Mouse (Mus musculus) midbrain, embryonic 13.5 days (tissue): ENCODE data around the gene Ccdc85b. TPM values are rescaled to one million over a fixed set of nuclear protein-coding genes. Genes with fewer than 3 reads are reported as not detected.

Experiments used
- ATAC-seq: fragments of 200-750 bp; cut with Nextera tagmentation; 2 replicates; pipeline ENCODE4 v1.8.0; 2017; ENCODE audit warnings: mild to moderate bottlenecking, moderate TSS enrichment, moderate library complexity
- H3K27ac ChIP-seq: fragments of 300-500 bp; sonication (generic); 2 replicates; pipeline ENCODE4 v1.5.1; 2015; ENCODE audit warnings: inconsistent platforms, mild to moderate bottlenecking, moderate library complexity
- H3K27me3 ChIP-seq: fragments of 300-500 bp; sonication (generic); 2 replicates; pipeline ENCODE4 v1.6.1; 2015; ENCODE audit warnings: mild to moderate bottlenecking, inconsistent platforms
- H3K36me3 ChIP-seq: fragments of 300-500 bp; sonication (generic); 2 replicates; pipeline ENCODE4 v1.6.1; 2015; ENCODE audit warnings: mild to moderate bottlenecking, inconsistent platforms
- H3K4me1 ChIP-seq: fragments of 300-500 bp; sonication (generic); replicated peaks from 2 replicates; pipeline ENCODE4 v1.6.1; 2015; ENCODE audit warnings: inconsistent platforms
- H3K4me2 ChIP-seq: fragments of 300-500 bp; sonication (generic); replicated peaks from 2 replicates; pipeline ENCODE4 v1.6.1; 2015; ENCODE audit warnings: moderate library complexity, mild to moderate bottlenecking, inconsistent platforms
- H3K4me3 ChIP-seq: fragments of 300-500 bp; sonication (generic); replicated peaks from 2 replicates; pipeline ENCODE4 v1.5.1; 2015; ENCODE audit warnings: mild to moderate bottlenecking, inconsistent platforms
- H3K9ac ChIP-seq: fragments of 300-500 bp; sonication (generic); replicated peaks from 2 replicates; pipeline ENCODE4 v1.6.1; 2015; ENCODE audit warnings: mild to moderate bottlenecking, inconsistent platforms
- H3K9me3 ChIP-seq: fragments of 300-500 bp; sonication (generic); 2 replicates; pipeline ENCODE4 v1.6.1; 2016; ENCODE audit warnings: mild to moderate bottlenecking, inconsistent platforms
- WGBS: fragments of 180-500 bp; shearing (Covaris S2); methylation state at CpG from one replicate; pipeline ENCODE4 v1.1.7; 2015; 5-methylcytosine and 5-hydroxymethylcytosine counted together
- polyA plus RNA-seq: library from polyadenylated mRNA; unstranded; fragments of >200 nt; fragmentation: Nextera tagmentation; extraction: Ambion mirVana; gene quantifications from 2 replicates; pipeline ENCODE4 v1.2.1, GENCODE M21; 2015

The Ccdc85b gene
- polyA plus RNA-seq, 1 experiment from 2014 or later: 9.7 TPM

DNA sequence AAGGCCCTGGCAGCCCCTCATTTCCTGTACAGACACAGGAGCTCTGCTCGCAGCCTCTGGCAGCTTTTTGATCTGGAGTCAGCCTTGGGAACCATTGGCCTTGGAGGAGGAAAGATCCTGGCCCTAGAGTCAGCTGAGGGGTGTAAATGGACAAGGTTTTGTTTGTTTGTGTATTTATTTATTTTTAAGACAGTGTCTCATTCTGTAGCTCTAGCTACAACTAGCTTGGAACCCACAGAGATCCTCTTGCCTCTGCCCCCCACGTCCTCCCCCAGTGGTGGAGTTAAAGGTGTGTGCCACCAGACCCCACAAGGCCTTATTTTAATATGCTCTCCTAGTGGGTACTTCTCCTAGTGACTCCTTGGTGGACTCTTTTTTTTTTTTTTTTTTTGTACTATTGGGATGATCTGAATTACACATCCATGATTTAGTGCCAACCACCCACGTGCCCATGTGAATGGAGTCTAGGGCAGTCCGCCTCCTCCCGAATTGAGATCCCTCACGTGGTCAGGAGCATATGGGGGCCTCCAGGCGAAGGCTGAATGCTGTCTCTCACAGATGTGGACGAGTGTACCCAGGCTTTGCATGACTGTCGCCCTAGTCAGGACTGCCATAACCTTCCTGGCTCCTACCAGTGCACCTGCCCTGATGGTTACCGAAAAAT is 19.4 kb upstream of the Ccdc85b start:
- H3K4me2 ChIP-seq: no peak overlapping the region
- H3K36me3 ChIP-seq: peaks cover 23% of the 10 kb centered on the region
- no peak overlapping the region for H3K4me3 ChIP-seq
- no peak for ATAC-seq
- no peak overlapping the region for H3K9ac ChIP-seq
- no peaks in the 10 kb centered on the region for H3K27me3 ChIP-seq
- no peaks in the 10 kb centered on the region for H3K9me3 ChIP-seq
- H3K27ac ChIP-seq: no peak overlapping the region
- H3K4me1 ChIP-seq: peaks cover 27% of the 10 kb centered on the region
- 86% methylated on average over 10 of the region's 10 CpGs for WGBS

DNA sequence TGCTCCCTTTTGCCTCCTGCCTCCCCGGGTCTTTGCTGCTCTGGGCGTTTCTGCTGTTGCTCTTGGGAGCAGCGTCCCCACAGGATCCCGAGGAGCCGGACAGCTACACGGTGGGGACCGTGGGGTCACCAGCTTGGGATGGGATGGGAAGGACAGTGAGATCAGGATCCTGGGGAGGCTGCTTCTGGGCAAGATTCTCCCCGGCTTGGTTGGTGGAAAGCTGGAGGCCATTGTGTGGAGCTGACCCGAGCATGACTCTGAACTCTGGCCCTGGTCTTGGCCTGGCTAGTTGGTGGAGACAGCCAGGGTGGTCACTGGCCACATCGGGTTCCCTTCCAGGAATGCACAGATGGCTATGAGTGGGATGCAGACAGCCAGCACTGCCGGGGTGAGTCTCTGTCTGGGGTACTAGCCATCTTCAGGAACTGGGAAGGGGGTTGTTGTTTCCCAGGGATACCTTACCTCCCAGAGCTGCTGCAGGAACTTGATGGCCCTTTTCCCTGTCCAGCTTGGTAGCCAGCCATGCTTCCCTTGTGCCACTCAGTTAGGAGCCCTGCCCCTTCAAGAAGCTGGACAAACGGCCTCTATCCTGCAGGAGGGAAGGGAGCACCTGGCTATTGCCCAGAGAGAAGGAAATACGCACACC is 17.5 kb upstream of the Ccdc85b start:
- peak overlapping the region; percentile 95 for H3K4me2 ChIP-seq
- peak; percentile 25 for ATAC-seq
- H3K9ac ChIP-seq: peak overlapping the region; percentile 81
- no peaks in the 10 kb centered on the region for H3K9me3 ChIP-seq
- H3K4me1 ChIP-seq: peaks cover 30% of the 10 kb centered on the region
- peak overlapping the region; percentile 60 for H3K27ac ChIP-seq
- peak overlapping the region; percentile 57 for H3K4me3 ChIP-seq
- 0 out of 2 replicates have a peak, but pooled peaks cover 15% of the 10 kb centered on the region for H3K36me3 ChIP-seq
- 23% methylated on average over 13 of the region's 13 CpGs for WGBS
- H3K27me3 ChIP-seq: no peaks in the 10 kb centered on the region

DNA sequence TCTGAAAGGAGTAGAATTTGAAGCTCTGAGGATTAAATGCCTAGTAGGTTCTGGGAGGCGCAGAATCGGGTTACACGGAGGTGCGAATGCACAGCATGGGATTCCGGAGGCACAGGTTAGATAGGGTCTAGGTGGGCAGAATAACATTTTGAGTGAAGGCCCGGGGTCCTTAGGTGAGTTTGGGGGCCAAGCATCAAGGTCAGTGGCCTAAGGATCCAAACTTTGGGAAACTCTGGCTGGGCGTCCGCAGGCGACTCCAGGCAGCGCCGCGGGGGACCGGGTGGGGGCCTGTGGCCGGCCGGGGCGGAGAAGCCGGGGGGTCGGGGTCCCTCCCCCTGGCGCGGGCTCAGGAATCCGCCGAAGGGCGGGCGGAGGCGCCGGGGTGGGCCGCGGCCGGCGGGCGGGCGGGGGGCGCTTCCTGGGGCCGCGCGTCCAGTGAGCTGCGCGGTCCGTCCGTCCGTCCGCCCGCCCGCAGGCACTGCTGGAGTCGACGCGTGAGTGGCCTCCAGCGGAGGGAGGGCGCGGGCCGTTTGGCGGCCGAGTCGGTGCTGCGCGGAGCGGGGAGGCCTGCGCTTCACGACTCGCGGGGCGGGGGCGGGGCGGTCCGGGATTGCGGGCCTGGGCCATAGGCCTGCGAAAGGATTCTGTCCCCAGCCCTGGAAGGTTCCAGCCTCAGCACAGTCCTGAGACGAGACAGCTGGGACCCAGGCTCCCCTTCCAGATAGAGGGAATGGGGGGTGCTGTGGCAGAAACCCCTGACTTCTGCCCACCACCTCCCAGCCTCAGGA is 16.8 kb upstream of the Ccdc85b start:
- Histone ChIP-seq H3K27me3 (no peaks in the 10 kb centered on the region), H3K4me1 (peaks cover 30% of the 10 kb centered on the region), H3K9me3 (no peaks in the 10 kb centered on the region), H3K27ac (peak overlapping the region; percentile 60), H3K4me3 (peak overlapping the region; percentile 57), H3K36me3 (0 out of 2 replicates have a peak, but pooled peaks cover 11% of the 10 kb centered on the region), H3K4me2 (peak overlapping the region; percentile 95), H3K9ac (peak overlapping the region; percentile 81)
- ATAC-seq: peak; percentile 81
- under 1% methylated on average over 63 of the region's 68 CpGs for WGBS

DNA sequence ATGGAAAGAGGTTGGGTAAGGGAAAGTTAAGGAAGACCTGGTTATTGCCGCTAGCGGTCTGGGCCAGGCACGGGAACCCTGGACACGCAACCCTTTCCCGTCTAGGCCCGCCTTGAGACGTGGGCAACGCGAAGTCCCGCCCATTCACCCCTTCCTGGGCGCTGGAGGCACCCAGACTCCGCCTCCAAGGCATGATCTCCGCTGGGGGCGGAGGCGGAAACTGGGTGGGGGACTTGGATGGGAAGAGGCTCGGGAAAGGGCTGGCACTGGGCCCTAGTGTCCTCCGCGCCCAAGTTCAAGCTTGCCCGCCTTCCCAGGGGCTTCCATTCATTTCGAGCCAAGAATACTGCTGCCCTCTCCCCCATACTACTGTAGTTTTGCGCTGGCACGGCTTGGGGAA is 16.0 kb upstream of the Ccdc85b start, which contains the start of gene Efemp2:
Gene Efemp2 (plus strand): TSS at position 235 of the 400 bp plus-strand sequence.
- H3K27ac ChIP-seq: peak within 1 kb of the TSS; percentile 60
- WGBS: 1% methylated on average over 22 of the region's 22 CpGs
- H3K4me3 ChIP-seq: peak within 1 kb of the TSS; percentile 57

DNA sequence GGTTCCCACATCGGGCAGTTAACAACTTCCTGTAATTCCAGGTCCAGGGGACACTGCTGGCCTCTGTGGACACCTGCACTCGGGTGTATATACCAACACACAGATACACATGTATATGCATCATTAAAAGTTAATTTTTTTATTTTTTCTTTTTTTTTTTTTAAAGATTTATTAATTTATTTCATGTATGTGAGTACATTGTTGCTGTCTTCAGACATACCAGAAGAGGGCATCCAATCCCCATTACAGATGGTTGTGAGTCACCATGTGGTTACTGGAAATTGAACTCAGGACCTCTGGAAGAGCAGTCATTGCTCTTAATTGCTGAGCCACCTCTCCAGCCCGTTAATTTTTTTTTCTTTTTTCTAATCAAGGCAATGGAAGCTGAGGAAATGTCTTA is 15.2 kb upstream of the Ccdc85b start:
- Histone ChIP-seq H3K27ac (no peak overlapping the region), H3K9ac (no peak overlapping the region), H3K4me2 (no peak overlapping the region), H3K9me3 (no peaks in the 10 kb centered on the region), H3K4me1 (peaks cover 30% of the 10 kb centered on the region), H3K4me3 (no peak overlapping the region), H3K36me3 (peaks cover 7% of the 10 kb centered on the region), H3K27me3 (no peaks in the 10 kb centered on the region)
- whole genome bisulfite sequencing: 83% methylated on average over 3 of the region's 3 CpGs
- no peak for ATAC-seq

More for the DNA sequence above, 16.0 kb upstream of the Ccdc85b start, which contains the start of gene Efemp2:
- H3K9ac ChIP-seq: peak within 1 kb of the TSS; percentile 81
- peak; percentile 65 for ATAC-seq
- H3K4me2 ChIP-seq: peak within 1 kb of the TSS; percentile 95
- H3K9me3 ChIP-seq: no peaks in the 10 kb centered on the region
- 0 out of 2 replicates have a peak, but pooled peaks cover 11% of the 10 kb centered on the region for H3K36me3 ChIP-seq
- no peaks in the 10 kb centered on the region for H3K27me3 ChIP-seq
- peaks cover 30% of the 10 kb centered on the region for H3K4me1 ChIP-seq

DNA sequence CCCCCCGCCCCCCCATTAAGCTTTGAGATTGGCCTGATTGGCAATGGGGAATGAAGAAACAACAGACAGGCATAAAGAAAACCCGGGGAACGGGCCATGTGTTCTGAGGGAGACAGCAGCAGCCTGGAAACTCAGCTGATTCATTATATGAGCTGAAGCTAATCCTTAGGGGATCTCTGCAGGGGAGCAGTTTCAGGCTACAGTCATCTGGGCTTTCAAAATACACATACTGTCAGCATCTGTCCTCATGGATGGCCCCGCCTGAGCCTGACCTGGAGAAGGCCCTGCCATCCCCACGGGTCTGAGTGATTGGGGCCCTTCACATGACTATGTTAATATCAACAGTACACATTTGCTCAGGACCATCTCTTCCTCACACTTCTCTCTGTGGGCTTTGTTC is 14.2 kb upstream of the Ccdc85b start:
- no peak for ATAC-seq
- Histone ChIP-seq H3K36me3 (peaks cover 12% of the 10 kb centered on the region), H3K9me3 (no peaks in the 10 kb centered on the region), H3K4me2 (no peak overlapping the region), H3K27me3 (no peaks in the 10 kb centered on the region), H3K4me1 (peaks cover 30% of the 10 kb centered on the region), H3K4me3 (no peak overlapping the region), H3K9ac (no peak overlapping the region), H3K27ac (peak overlapping the region; percentile 36; the same call in 1 of the 2 replicates)
- 52% methylated on average over 5 of the region's 5 CpGs for WGBS

DNA sequence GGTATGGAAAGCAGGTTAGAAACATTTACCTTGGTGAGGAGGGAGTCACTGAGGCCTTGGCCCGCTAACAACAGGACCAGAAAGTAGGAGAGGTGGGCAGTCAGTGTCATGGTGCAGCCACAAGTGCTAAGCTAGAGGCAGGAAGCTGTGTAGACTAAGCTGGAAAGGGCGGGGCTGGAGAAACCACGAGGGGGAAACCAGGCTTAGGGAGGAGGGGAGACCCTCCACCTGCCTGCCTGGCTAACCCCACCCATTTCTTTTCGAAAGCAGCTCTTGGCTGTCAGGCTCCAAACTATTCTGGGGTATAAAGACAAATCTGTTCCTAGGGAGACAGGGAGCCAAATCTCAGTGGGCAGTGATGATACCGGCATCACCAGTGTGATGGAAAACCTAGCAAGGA is 10.7 kb upstream of the Ccdc85b start, which contains the start of gene Ctsw:
Gene Ctsw (minus strand): TSS at position 134 of the 400 bp plus-strand sequence.
- Histone ChIP-seq H3K4me1 (peaks cover 24% of the 10 kb centered on the region), H3K36me3 (peaks cover 41% of the 10 kb centered on the region), H3K9me3 (no peaks in the 10 kb centered on the region), H3K27me3 (no peaks in the 10 kb centered on the region), H3K4me3 (no peak within 1 kb of the TSS), H3K4me2 (no peak within 1 kb of the TSS), H3K27ac (no peak within 1 kb of the TSS), H3K9ac (no peak within 1 kb of the TSS)
- WGBS: 65% methylated on average over 5 of the region's 5 CpGs
- no peak for ATAC-seq

DNA sequence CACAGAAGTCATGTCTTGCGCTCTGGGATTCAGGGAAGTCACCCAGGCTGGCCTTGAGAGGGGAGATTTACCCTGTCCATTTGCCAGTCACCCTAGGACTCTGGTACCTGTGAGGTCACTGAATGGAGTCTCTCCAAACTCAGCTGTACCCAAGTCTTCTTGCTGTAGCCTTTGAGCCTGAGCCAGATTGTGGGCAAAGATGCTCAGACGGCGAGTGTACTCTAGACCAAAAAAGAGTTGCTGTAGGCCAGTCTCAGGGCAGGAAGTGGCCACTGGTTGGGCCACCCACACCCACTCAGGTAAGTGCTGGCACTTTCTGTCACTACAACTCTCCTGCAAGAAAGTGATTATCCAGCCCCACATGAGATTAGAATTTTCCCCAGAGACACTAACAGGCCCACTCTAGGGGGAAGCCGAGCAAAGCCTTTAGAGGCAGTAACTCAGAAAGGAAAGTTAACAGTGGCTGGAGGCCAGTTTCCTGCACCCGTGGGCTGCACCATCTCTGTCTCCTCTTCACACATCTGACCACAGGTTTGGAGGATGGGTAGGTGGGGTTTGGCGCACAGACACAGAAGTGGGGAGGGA is 9.3 kb upstream of the Ccdc85b start:
- ATAC-seq: no peak

DNA sequence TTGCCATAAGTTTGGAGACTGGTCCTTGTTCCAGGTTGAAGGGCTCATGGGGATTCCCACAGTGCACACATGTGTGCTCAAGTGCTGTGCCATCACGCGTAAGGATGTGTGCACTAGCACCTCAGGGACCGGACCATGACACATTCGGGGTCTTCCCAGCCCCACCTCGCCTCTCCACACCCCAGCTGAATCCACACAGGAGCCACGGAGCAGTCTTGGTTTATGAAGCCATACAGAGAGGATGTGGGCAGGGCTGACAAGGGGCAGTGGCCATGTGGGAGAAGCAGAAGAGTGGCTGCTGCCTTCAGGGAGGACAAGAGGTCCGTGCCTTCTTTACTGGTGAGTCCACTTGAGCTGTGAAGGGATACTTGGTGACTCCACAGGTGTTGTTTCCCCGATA is 7.3 kb upstream of the Ccdc85b start:
- peaks cover 35% of the 10 kb centered on the region for H3K4me1 ChIP-seq
- ATAC-seq: no peak
- H3K9ac ChIP-seq: no peak overlapping the region
- peaks cover 52% of the 10 kb centered on the region for H3K36me3 ChIP-seq
- no peaks in the 10 kb centered on the region for H3K27me3 ChIP-seq
- H3K27ac ChIP-seq: no peak overlapping the region
- H3K9me3 ChIP-seq: no peaks in the 10 kb centered on the region
- no peak overlapping the region for H3K4me3 ChIP-seq
- WGBS: 94% methylated on average over 8 of the region's 8 CpGs
- no peak overlapping the region for H3K4me2 ChIP-seq

More for the DNA sequence above, 9.3 kb upstream of the Ccdc85b start:
- no peak overlapping the region for H3K4me3 ChIP-seq
- no peaks in the 10 kb centered on the region for H3K9me3 ChIP-seq
- peaks cover 52% of the 10 kb centered on the region for H3K36me3 ChIP-seq
- H3K4me2 ChIP-seq: no peak overlapping the region
- no peaks in the 10 kb centered on the region for H3K27me3 ChIP-seq
- H3K27ac ChIP-seq: no peak overlapping the region
- 98% methylated on average over 6 of the region's 6 CpGs for WGBS
- 0 out of 2 replicates have a peak overlapping the region, but pooled peaks have one; percentile 14 for H3K9ac ChIP-seq
- peaks cover 26% of the 10 kb centered on the region for H3K4me1 ChIP-seq

DNA sequence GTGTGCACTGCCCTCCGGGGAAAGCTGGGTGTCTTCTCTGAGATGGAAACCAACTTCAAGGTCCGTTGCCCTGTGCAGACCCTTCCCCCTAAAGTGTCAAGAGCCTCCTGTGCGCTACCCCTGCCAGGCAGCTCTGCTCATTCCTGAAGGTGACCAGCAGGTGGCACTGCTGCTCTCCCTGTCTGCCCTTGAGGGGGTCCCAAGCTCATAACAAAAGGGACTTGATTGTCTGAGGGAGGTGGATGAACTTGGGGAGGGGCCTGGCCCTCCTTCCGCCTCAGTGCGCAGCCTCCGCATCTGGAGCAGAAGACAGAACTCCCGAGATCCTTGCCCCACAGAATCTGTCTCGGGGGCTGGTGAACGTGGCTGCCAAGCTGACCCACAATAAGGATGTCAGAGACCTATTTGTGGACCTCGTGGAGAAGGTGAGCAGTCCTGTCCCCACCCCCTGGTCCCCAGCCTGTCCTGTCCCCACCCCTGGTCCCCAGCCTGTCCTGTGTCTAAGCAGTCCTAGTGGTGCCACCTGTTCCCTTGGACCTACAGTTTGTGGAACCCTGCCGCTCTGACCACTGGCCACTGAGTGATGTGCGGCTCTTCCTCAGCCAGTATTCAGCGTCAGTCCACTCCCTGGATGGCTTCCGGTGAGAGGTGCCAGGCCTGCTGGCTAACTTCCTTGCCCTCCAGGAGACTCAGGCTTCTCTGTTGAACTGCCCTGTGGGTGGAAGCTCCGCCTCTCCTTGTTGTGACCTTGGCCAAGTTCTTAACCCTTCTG is 6.3 kb upstream of the Ccdc85b start:
- peak overlapping the region; percentile 55 for H3K4me2 ChIP-seq
- ATAC-seq: peak; percentile 72
- peak overlapping the region; percentile 66 for H3K9ac ChIP-seq
- H3K27me3 ChIP-seq: peaks cover 6% of the 10 kb centered on the region
- no peaks in the 10 kb centered on the region for H3K9me3 ChIP-seq
- H3K27ac ChIP-seq: peak overlapping the region; percentile 76
- peaks cover 38% of the 10 kb centered on the region for H3K4me1 ChIP-seq
- peak overlapping the region; percentile 35 for H3K4me3 ChIP-seq
- WGBS: 40% methylated on average over 15 of the region's 15 CpGs
- peaks cover 52% of the 10 kb centered on the region for H3K36me3 ChIP-seq

DNA sequence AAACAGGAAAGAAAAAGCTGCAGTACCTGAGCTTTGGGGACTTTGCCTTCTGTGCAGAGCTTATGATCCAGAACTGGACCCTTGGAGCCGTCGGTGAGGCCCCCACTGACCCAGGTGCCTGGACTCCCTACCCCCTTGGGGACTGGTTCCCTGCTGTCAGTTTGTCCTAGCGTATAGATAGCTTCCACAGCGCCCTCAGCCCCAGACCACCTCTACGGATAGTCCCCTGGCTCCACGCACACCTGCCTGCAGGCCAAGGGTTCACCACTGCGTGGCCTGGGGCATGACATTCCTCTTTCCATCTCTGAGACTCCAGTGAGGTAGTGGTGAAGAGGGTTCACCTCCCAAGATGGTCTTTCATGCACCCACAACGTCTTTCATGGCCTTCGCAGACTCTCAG is 5.5 kb upstream of the Ccdc85b start:
- WGBS: 88% methylated on average over 9 of the region's 9 CpGs
- 0 out of 2 replicates have a peak overlapping the region, but pooled peaks have one; percentile 3 for H3K27ac ChIP-seq
- peaks cover 13% of the 10 kb centered on the region for H3K27me3 ChIP-seq
- no peak overlapping the region for H3K4me2 ChIP-seq
- no peak overlapping the region; the same call in 1 of the 2 replicates for H3K4me3 ChIP-seq
- peaks cover 38% of the 10 kb centered on the region for H3K4me1 ChIP-seq
- peaks cover 52% of the 10 kb centered on the region for H3K36me3 ChIP-seq
- no peak for ATAC-seq
- H3K9me3 ChIP-seq: no peaks in the 10 kb centered on the region
- no peak overlapping the region for H3K9ac ChIP-seq
